Mouse (Mus musculus) kidney, adult 9 months (tissue): Measurements from ENCODE around the gene Ccdc152.
A peak's percentile ranks its signal among the peaks of the same experiment; 100 is the strongest.
"Not testable (repeated sequence)": the region's sequence is repeated elsewhere in the genome, so short reads cannot be mapped to it uniquely, and the experiment has no call there.

ENCODE experiments used
- DNase-seq: peaks from one replicate; pipeline ENCODE4 v3.0.0; 2022

The Ccdc152 gene

GRCm38 (mm10) chr15:3273191-3273590, 30.1 kb downstream of the Ccdc152 start:
- no peak for DNase-seq

DNA sequence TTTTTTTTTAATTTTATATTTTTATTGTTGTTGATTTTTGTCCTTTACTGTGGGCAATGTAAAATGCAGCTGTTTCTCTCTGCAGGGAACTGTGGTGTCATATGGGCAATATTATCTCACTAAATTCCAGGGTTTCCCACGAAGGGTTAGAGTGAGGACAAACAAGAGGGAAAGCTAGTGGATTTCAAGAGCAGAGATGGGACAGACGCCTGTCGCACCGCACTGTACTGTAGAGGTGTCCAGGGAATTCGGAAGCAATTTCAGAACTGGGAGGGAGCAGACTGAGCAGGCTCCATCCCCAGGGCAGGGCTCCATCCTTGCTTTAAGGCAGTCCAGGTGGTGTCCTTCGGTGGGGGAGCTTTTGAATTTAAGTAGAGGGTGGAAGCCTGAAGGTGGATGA, 32.1 kb downstream of the Ccdc152 start:
- DNase-seq = peak; percentile 40

- peak; percentile 96 for DNase-seq
Observed at GRCm38 (mm10) chr15:3270646-3271077, 32.7 kb downstream of the Ccdc152 start.

GRCm38 (mm10) chr15:3269996-3270645, 33.2 kb downstream of the Ccdc152 start:
- peak; percentile 56 for DNase-seq

DNA sequence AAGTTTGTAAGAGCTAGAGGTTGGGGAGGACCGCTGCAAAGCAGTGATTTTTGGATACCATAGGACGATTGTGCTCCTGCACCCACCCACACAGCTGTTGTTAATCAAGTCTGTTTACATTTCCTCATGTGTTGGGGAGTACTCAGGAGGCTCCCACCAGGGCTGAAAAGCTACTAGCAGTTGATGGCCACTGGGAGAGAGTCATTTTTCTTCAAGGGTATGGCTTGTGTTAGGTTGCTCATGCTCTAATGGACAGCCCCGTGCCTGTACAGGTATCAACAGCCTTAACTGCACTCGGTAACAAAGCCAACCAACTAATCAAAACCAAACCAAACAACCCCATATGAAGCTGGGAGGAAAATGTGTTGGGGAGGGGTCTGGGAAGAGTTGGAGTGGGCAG, 33.8 kb downstream of the Ccdc152 start:
- DNase-seq = peak; percentile 24

DNA sequence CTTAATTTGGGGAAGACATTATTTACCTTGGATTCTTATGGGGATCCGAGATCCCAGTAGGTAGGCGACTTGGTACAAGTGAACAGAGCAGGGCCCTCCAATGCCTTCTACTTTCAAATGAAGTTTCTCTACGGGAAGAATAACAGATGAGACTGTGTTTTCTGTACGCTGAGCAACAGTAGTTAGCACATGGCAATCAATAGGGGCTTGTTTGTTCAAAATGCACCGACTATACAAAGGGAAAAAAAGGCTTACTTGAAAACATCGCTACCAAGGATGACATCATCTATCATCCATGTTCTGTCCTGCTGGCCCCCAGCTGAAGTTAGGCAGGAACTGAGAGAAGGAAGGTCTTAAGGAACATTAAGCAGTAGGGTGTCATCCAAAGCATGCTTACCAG, 35.1 kb downstream of the Ccdc152 start, which contains the start of gene Selenop:
TSS of gene Selenop (plus strand) at position 301 of the 400 bp plus-strand sequence.
- no peak for DNase-seq

DNA sequence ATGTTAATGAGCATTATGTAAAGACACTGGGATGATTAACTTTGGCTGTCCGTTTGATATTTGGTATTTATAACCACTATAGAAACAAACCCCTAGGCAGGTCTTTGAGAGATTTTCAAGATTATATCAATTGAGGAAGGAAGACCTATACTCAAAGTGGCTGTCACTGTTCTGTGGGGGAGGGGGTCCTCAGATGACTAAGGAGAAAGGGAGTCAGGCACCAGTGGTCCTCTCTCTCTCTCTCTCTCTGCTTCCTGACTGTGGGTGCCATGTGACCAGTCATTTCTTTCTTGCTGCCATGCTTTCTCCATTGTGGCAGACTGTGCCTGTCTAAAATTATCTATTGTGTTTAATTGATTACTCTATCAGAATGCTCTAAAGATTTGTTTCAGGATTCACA, 38.5 kb downstream of the Ccdc152 start:
- no peak for DNase-seq

GRCm38 (mm10) chr15:3264293-3264692, 39.0 kb downstream of the Ccdc152 start:
- no peak for DNase-seq

- no peak for DNase-seq
Observed at GRCm38 (mm10) chr15:3262883-3263282, 40.4 kb downstream of the Ccdc152 start.

- DNase-seq = peak; percentile 19
Observed at GRCm38 (mm10) chr15:3260309-3260708, 43.0 kb downstream of the Ccdc152 start.

DNA sequence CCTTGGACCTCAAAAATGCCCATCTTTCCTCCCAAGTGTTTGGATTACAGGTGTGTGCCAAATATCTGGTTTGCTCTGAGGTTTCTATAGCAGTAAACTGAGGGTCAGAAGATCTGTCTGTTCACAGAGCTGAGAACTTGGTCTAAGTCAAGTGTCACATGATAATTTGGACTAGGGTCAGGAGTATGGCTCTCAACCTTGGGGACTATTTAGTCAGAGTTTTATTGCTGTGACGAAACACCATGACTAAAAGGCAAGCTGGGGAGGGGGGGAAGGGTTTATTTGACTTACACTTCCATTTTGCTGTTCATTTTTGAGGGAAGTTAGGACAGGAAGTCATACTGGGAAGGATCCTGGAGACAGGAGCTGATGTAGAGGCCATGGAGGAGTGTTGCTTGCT, 44.3 kb downstream of the Ccdc152 start:
- DNase-seq = no peak

DNA sequence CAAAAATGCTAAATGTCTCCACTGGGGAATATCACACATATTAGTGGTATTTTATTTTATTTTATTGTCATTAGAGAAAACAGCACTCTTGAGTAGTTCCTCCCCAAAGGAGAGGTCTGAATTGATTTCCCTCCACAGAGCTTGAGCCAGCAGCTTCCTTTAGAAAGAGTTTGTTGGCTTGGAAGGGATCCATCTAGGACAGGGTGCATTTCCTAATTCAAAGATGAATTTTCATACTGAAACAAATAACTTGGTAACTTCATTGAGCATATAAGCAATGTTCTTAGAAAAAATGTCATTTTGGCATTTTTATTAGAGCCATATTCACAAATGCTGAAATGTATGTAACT, 51.6 kb downstream of the Ccdc152 start:
- no peak for DNase-seq

DNA sequence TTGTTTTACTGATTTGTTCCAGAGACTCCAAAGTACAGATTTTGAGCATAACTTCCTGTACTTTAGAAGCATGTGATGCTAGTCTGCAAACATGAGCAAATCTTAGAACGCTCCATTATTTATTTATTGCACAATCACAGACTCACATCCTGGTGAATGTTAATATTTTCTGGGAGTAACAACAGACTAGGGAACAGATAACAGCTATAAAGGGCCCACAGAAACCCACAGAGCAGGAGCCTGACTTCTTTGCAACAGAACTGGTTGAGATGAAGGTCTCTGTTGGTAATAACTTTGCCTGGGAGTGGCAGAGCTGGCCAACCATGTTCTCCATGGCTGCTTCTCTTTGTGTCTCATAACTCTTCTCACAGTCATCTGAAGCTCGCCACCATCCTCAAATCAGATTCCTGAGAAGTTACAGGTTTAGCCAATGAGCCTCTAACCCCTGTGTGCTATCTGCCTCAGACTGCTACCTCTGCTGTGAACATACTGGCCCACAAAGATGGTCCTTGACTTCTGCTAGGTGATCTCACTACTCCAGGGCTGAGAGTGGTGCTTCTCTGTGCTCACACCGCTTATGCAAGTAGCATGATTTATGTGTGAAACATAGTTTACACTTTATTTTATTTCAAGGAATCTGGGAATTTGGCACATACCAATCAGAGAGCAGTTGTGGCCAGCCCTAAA, 52.2 kb downstream of the Ccdc152 start:
- peak; percentile 56 for DNase-seq

GRCm38 (mm10) chr15:3250620-3251019, 52.7 kb downstream of the Ccdc152 start:
- no peak for DNase-seq

DNA sequence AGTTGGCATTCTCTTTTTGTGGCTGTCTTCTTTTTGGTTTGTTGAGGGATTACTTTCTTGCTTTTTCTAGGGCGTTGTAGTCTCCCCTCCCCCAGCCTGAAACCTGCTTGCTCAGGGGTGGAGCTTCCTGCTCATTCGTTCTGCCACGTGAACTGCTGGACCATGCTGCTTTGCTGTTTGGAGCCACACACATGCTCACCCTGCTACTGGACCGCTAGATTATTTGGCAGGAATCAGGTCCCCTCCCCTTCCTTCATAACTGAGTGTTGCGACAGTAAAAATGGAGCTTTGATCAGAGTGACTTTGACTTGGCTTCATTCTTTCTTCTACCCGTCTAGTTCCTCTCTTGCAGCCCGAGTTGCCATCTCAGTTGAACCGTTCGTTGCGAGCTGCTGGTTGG, 58.3 kb downstream of the Ccdc152 start:
- DNase-seq = not testable (repeated sequence)

DNA sequence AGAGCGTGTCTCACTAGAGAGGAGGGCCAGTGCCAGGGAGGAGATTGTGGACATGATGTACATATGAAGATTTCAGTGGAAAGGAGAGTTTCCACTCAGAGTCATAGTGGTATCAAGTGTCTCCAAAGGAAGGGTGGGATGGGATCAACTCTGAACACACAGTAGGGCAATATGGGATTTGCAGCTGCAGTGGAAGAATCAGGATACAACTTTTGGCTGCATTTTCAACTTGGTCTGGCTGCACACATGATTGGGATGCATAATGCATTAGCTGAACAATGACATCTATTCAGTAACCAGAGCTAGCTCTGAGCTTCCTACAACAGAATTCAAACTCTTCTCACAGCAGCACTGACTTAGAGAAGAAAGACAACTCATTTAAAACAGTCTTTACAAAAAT, 65.4 kb downstream of the Ccdc152 start:
- no peak for DNase-seq

DNA sequence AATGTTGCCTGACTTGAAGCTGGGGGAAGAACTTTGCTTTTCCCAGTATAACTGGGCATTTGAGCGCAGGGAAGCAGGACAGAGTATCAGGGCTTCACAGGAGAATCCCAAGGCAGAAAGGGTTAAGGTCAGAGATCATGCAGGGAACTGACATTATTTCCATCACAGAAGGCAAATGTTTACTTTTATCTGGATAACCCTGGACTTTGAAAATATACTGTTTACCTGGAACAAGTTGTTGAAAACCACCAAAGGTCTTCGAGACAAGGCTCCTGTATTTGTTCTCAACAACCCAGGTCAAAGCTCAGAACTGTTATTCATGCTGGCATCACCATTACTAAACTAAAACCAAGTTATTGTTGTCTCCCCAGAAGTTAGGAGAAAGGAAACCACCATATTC, 67.0 kb downstream of the Ccdc152 start:
- no peak for DNase-seq

DNA sequence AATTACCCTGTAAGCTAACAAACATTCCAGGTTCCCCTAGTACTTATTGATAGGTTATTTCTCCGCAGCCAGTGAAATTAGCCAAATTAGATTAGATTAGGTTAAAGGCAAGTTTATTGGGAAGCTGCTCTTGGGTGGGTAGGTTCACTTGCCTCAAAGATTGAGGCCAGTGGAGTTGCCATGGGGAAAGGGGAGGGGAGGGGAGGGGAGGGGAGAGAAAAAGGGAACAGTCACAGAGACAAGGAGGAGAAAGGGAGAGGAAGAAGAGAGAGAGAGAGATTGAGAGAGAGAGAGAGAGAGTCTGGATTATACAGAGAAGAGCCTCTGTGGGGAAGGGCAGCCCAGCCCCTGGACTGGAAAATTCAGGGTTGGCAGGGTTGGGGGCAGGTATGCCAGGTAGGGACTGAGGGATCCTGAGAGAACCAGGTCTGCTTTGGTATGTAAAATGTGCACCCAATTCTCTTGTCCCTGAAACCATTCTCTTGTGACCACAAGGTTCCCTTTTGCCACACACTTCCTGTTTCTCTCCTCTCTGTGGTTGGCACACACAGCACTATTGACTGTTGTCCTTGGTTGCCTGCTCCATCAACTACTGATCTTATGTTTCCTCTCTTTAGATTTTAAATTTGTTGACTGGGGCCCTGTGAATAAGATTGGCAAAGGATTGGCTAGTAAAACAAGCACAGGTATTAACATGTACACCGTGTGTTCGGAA, 69.3 kb downstream of the Ccdc152 start:
- DNase-seq = no peak

GRCm38 (mm10) chr15:3232168-3232835, 71.0 kb downstream of the Ccdc152 start:
- DNase-seq = peak; percentile 61

- no peak for DNase-seq
Observed at GRCm38 (mm10) chr15:3231004-3231403, 72.3 kb downstream of the Ccdc152 start.
